Mouse (Mus musculus) neural tube, embryonic 13.5 days (tissue): ENCODE measurements around the gene Ccdc160. TPM values are rescaled to one million over a fixed set of nuclear protein-coding genes. Genes with fewer than 3 reads are reported as not detected.

Experiments used
- ATAC-seq: fragments of 200-750 bp; cut with Nextera tagmentation; 2 replicates; pipeline ENCODE4 v1.8.0; 2017; ENCODE audit warnings: low read depth, mild to moderate bottlenecking, moderate TSS enrichment, moderate library complexity
- H3K27ac ChIP-seq: fragments of 300-500 bp; sonication (generic); replicated peaks from 2 replicates; pipeline ENCODE4 v1.5.1; 2015; ENCODE audit warnings: moderate library complexity, mild to moderate bottlenecking, inconsistent platforms
- H3K27me3 ChIP-seq: fragments of 300-500 bp; sonication (generic); 2 replicates; pipeline ENCODE4 v1.6.1; 2015; ENCODE audit warnings: mild to moderate bottlenecking, inconsistent platforms
- H3K36me3 ChIP-seq: fragments of 300-500 bp; sonication (generic); 2 replicates; pipeline ENCODE4 v1.6.1; 2015; ENCODE audit warnings: mild to moderate bottlenecking, inconsistent platforms
- H3K4me1 ChIP-seq: fragments of 300-500 bp; sonication (generic); replicated peaks from 2 replicates; pipeline ENCODE4 v1.6.1; 2015; ENCODE audit warnings: inconsistent platforms
- H3K4me2 ChIP-seq: fragments of 300-500 bp; sonication (generic); 2 replicates; pipeline ENCODE4 v1.6.1; 2015; ENCODE audit warnings: inconsistent platforms, mild to moderate bottlenecking, moderate library complexity
- H3K4me3 ChIP-seq: fragments of 300-500 bp; sonication (generic); 2 replicates; pipeline ENCODE4 v1.5.1; 2015; ENCODE audit warnings: mild to moderate bottlenecking, inconsistent platforms
- H3K9ac ChIP-seq: fragments of 300-500 bp; sonication (generic); 2 replicates; pipeline ENCODE4 v1.6.1; 2015; ENCODE audit warnings: moderate library complexity, mild to moderate bottlenecking, inconsistent platforms
- H3K9me3 ChIP-seq: fragments of 300-500 bp; sonication (generic); 2 replicates; pipeline ENCODE4 v1.6.1; 2016; ENCODE audit warnings: inconsistent platforms
- WGBS: fragments of 180-500 bp; shearing (Covaris S2); methylation state at CpG from one replicate; pipeline ENCODE4 v1.1.7; 2015; 5-methylcytosine and 5-hydroxymethylcytosine counted together
- polyA plus RNA-seq: library from polyadenylated mRNA; unstranded; fragments of >200 nt; fragmentation: Nextera tagmentation; extraction: Ambion mirVana; gene quantifications from 2 replicates; pipeline ENCODE4 v1.2.1, GENCODE M21; 2015

Gene Ccdc160
- 4.7 and 5.1 TPM in 2 replicates for polyA plus RNA-seq

- Histone ChIP-seq H3K4me2 (peak within 1 kb of the TSS; percentile 54), H3K9ac (peak within 1 kb of the TSS; percentile 67), H3K4me3 (peak within 1 kb of the TSS; percentile 48), H3K27me3 (no peaks in the 10 kb centered on the region), H3K4me1 (no peaks in the 10 kb centered on the region; the same call in 1 of the 2 replicates), H3K36me3 (no peaks in the 10 kb centered on the region), H3K9me3 (no peaks in the 10 kb centered on the region), H3K27ac (peak within 1 kb of the TSS; percentile 24; the same call in 1 of the 2 replicates)
- ATAC-seq: peak; percentile 99
- WGBS: 18% methylated on average over 26 of the region's 26 CpGs
These were observed at the start of gene Ccdc160 for GRCm38 (mm10) chrX:52790980-52791593. Gene Ccdc160 (plus strand): TSS chrX:52791200.

GRCm38 (mm10) chrX:52743781-52744180 is 47.2 kb upstream of the Ccdc160 start:
- Histone ChIP-seq H3K27me3 (peaks cover 28% of the 10 kb centered on the region), H3K4me2 (peak overlapping the region; percentile 88), H3K36me3 (no peaks in the 10 kb centered on the region), H3K9ac (peak overlapping the region; percentile 58), H3K4me1 (peaks cover 11% of the 10 kb centered on the region; the same call in 1 of the 2 replicates), H3K27ac (no peak overlapping the region), H3K4me3 (peak overlapping the region; percentile 45), H3K9me3 (no peaks in the 10 kb centered on the region)
- 16% methylated on average over 15 of the region's 15 CpGs for WGBS
- no peak for ATAC-seq

- Histone ChIP-seq H3K36me3 (no peaks in the 10 kb centered on the region), H3K4me1 (peaks cover 11% of the 10 kb centered on the region; the same call in 1 of the 2 replicates), H3K9me3 (no peaks in the 10 kb centered on the region), H3K9ac (peak overlapping the region; percentile 58), H3K4me2 (peak overlapping the region; percentile 88), H3K4me3 (peak overlapping the region; percentile 45), H3K27me3 (peaks cover 28% of the 10 kb centered on the region), H3K27ac (no peak overlapping the region)
- WGBS: 26% methylated on average over 50 of the region's 50 CpGs
- peak; percentile 63 for ATAC-seq
These were observed 46.6 kb upstream of the Ccdc160 start for GRCm38 (mm10) chrX:52744201-52745051.

GRCm38 (mm10) chrX:52745462-52745861 is 45.5 kb upstream of the Ccdc160 start:
- Histone ChIP-seq H3K4me1 (peaks cover 11% of the 10 kb centered on the region; the same call in 1 of the 2 replicates), H3K4me3 (no peak overlapping the region), H3K9me3 (no peaks in the 10 kb centered on the region), H3K4me2 (peak overlapping the region; percentile 88), H3K36me3 (no peaks in the 10 kb centered on the region), H3K9ac (no peak overlapping the region), H3K27me3 (peaks cover 28% of the 10 kb centered on the region), H3K27ac (no peak overlapping the region)
- WGBS: 13% methylated on average over 8 of the region's 8 CpGs
- ATAC-seq: no peak

GRCm38 (mm10) chrX:52745917-52746316 is 45.1 kb upstream of the Ccdc160 start:
- Histone ChIP-seq H3K4me3 (no peak overlapping the region), H3K4me2 (no peak overlapping the region), H3K27ac (no peak overlapping the region), H3K9me3 (no peaks in the 10 kb centered on the region), H3K4me1 (peaks cover 11% of the 10 kb centered on the region; the same call in 1 of the 2 replicates), H3K27me3 (peaks cover 28% of the 10 kb centered on the region), H3K36me3 (no peaks in the 10 kb centered on the region), H3K9ac (no peak overlapping the region)
- 15% methylated on average over 10 of the region's 10 CpGs for WGBS
- ATAC-seq: no peak

- Histone ChIP-seq H3K27me3 (peaks cover 28% of the 10 kb centered on the region), H3K9ac (no peak overlapping the region), H3K4me2 (no peak overlapping the region), H3K9me3 (no peaks in the 10 kb centered on the region), H3K36me3 (no peaks in the 10 kb centered on the region), H3K4me3 (no peak overlapping the region), H3K4me1 (peaks cover 11% of the 10 kb centered on the region; the same call in 1 of the 2 replicates), H3K27ac (no peak overlapping the region)
- WGBS: 15% methylated on average over 1 of the region's 1 CpGs
- no peak for ATAC-seq
These were observed 44.2 kb upstream of the Ccdc160 start for GRCm38 (mm10) chrX:52746849-52747248.

GRCm38 (mm10) chrX:52753491-52754085 is 37.4 kb upstream of the Ccdc160 start:
- WGBS: 18% methylated on average over 6 of the region's 6 CpGs
- no peak for ATAC-seq
- Histone ChIP-seq H3K27ac (no peak overlapping the region), H3K36me3 (no peaks in the 10 kb centered on the region), H3K9me3 (no peaks in the 10 kb centered on the region), H3K27me3 (no peaks in the 10 kb centered on the region), H3K4me1 (no peaks in the 10 kb centered on the region), H3K4me3 (no peak overlapping the region), H3K9ac (no peak overlapping the region), H3K4me2 (no peak overlapping the region)

- 85% methylated on average over 3 of the region's 3 CpGs for WGBS
These were observed 33.8 kb upstream of the Ccdc160 start for GRCm38 (mm10) chrX:52757164-52757563.

GRCm38 (mm10) chrX:52759232-52759631 is 31.8 kb upstream of the Ccdc160 start:
- WGBS: 61% methylated on average over 2 of the region's 2 CpGs
- no peak overlapping the region for H3K4me3 ChIP-seq

More at GRCm38 (mm10) chrX:52757164-52757563, 33.8 kb upstream of the Ccdc160 start:
- Histone ChIP-seq H3K4me2 (no peak overlapping the region), H3K4me1 (no peaks in the 10 kb centered on the region), H3K9ac (no peak overlapping the region), H3K27ac (no peak overlapping the region), H3K27me3 (no peaks in the 10 kb centered on the region), H3K9me3 (no peaks in the 10 kb centered on the region), H3K4me3 (no peak overlapping the region), H3K36me3 (no peaks in the 10 kb centered on the region)
- no peak for ATAC-seq

GRCm38 (mm10) chrX:52760191-52760945 is 30.6 kb upstream of the Ccdc160 start:
- Histone ChIP-seq H3K9ac (no peak overlapping the region), H3K27ac (no peak overlapping the region), H3K4me2 (no peak overlapping the region), H3K4me1 (no peaks in the 10 kb centered on the region), H3K36me3 (no peaks in the 10 kb centered on the region), H3K9me3 (no peaks in the 10 kb centered on the region), H3K4me3 (no peak overlapping the region), H3K27me3 (no peaks in the 10 kb centered on the region)
- no peak for ATAC-seq
- 62% methylated on average over 4 of the region's 4 CpGs for WGBS

More at GRCm38 (mm10) chrX:52759232-52759631, 31.8 kb upstream of the Ccdc160 start:
- H3K27ac ChIP-seq: no peak overlapping the region
- H3K9ac ChIP-seq: no peak overlapping the region
- no peak for ATAC-seq
- H3K4me2 ChIP-seq: no peak overlapping the region
- no peaks in the 10 kb centered on the region for H3K36me3 ChIP-seq
- H3K4me1 ChIP-seq: no peaks in the 10 kb centered on the region
- no peaks in the 10 kb centered on the region for H3K9me3 ChIP-seq
- H3K27me3 ChIP-seq: no peaks in the 10 kb centered on the region

GRCm38 (mm10) chrX:52762221-52762620 is 28.8 kb upstream of the Ccdc160 start:
- H3K27me3 ChIP-seq: no peaks in the 10 kb centered on the region
- H3K27ac ChIP-seq: no peak overlapping the region
- H3K4me1 ChIP-seq: no peaks in the 10 kb centered on the region
- H3K4me2 ChIP-seq: no peak overlapping the region
- WGBS: 68% methylated on average over 4 of the region's 4 CpGs
- no peaks in the 10 kb centered on the region for H3K9me3 ChIP-seq
- H3K4me3 ChIP-seq: no peak overlapping the region
- no peaks in the 10 kb centered on the region for H3K36me3 ChIP-seq
- H3K9ac ChIP-seq: no peak overlapping the region
- no peak for ATAC-seq
